Mouse (Mus musculus): ENCODE results near the gene Gm4565.
"Not testable (repeated sequence)": the region's sequence is repeated elsewhere in the genome, so short reads cannot be mapped to it uniquely, and the experiment has no call there.

Gene Gm4565

GRCm38 (mm10) chr7:22588027-22588426, at the start of gene Gm4565:
Gene Gm4565, minus strand, starts transcription at chr7:22588127.
- not testable (repeated sequence) for DNase-seq

GRCm38 (mm10) chr7:22565243-22565642, 22.7 kb downstream of the Gm4565 start, which contains the start of gene Gm4201:
Gene Gm4201, minus strand, starts transcription at chr7:22565343.
- not testable (repeated sequence) for DNase-seq

- DNase-seq, result not testable (repeated sequence)
Measured at GRCm38 (mm10) chr7:22534787-22535186, 53.1 kb downstream of the Gm4565 start, which contains the start of gene Gm8677. Gene Gm8677, minus strand, starts transcription at chr7:22534887.
